Mouse (Mus musculus): ENCODE measurements around the gene Med27. TPM values are rescaled to one million over a fixed set of nuclear protein-coding genes. Genes with fewer than 3 reads are reported as not detected.

Med27 gene
- polyA plus RNA-seq, 1 experiment from 2014 or later: 90.9 TPM

GRCm38 (mm10) chr2:29419434-29419833, 72.8 kb downstream of the Med27 start:
- peaks cover 65% of the 10 kb centered on the region for H3K4me1 ChIP-seq (replicated peaks)
- no peak overlapping the region for H3K4me2 ChIP-seq (replicated peaks)
- ATAC-seq: no peak
- H3K4me3 ChIP-seq (replicated peaks): no peak overlapping the region
- H3K9ac ChIP-seq (replicated peaks): no peak overlapping the region
- H3K9me3 ChIP-seq: no peaks in the 10 kb centered on the region
- H3K36me3 ChIP-seq: no peaks in the 10 kb centered on the region
- H3K27ac ChIP-seq: no peak overlapping the region
- 21% methylated on average over 5 of the region's 5 CpGs for WGBS
- H3K27me3 ChIP-seq: no peaks in the 10 kb centered on the region

- H3K9ac ChIP-seq (replicated peaks): no peak overlapping the region
- WGBS: 75% methylated on average over 5 of the region's 5 CpGs
Measured at GRCm38 (mm10) chr2:29419946-29420345, 73.3 kb downstream of the Med27 start.

GRCm38 (mm10) chr2:29422126-29422840, 75.7 kb downstream of the Med27 start:
- no peak for ATAC-seq
- peak overlapping the region; percentile 58; the same call in 1 of the 2 replicates for H3K27ac ChIP-seq
- H3K4me3 ChIP-seq (replicated peaks): no peak overlapping the region
- no peaks in the 10 kb centered on the region for H3K36me3 ChIP-seq
- no peaks in the 10 kb centered on the region for H3K9me3 ChIP-seq
- peaks cover 64% of the 10 kb centered on the region for H3K4me1 ChIP-seq (replicated peaks)
- H3K27me3 ChIP-seq: no peaks in the 10 kb centered on the region
- no peak overlapping the region for H3K9ac ChIP-seq (replicated peaks)
- 87% methylated on average over 10 of the region's 10 CpGs for WGBS
- no peak overlapping the region for H3K4me2 ChIP-seq (replicated peaks)

More at GRCm38 (mm10) chr2:29419946-29420345, 73.3 kb downstream of the Med27 start:
- H3K9me3 ChIP-seq: no peaks in the 10 kb centered on the region
- H3K27ac ChIP-seq: no peak overlapping the region
- peaks cover 65% of the 10 kb centered on the region for H3K4me1 ChIP-seq (replicated peaks)
- H3K27me3 ChIP-seq: no peaks in the 10 kb centered on the region
- no peak overlapping the region for H3K4me2 ChIP-seq (replicated peaks)
- no peaks in the 10 kb centered on the region for H3K36me3 ChIP-seq
- no peak for ATAC-seq
- no peak overlapping the region for H3K4me3 ChIP-seq (replicated peaks)

- Histone ChIP-seq H3K4me3 (replicated peaks) (no peak overlapping the region), H3K27ac (peak overlapping the region; percentile 14; the same call in 1 of the 2 replicates), H3K36me3 (no peaks in the 10 kb centered on the region), H3K9ac (replicated peaks) (no peak overlapping the region), H3K27me3 (no peaks in the 10 kb centered on the region), H3K9me3 (no peaks in the 10 kb centered on the region), H3K4me1 (replicated peaks) (peaks cover 57% of the 10 kb centered on the region), H3K4me2 (replicated peaks) (no peak overlapping the region)
- ATAC-seq: no peak
- 71% methylated on average over 3 of the region's 3 CpGs for WGBS
Measured at GRCm38 (mm10) chr2:29423059-29423458, 76.4 kb downstream of the Med27 start.

GRCm38 (mm10) chr2:29425386-29425785, 78.8 kb downstream of the Med27 start:
- Histone ChIP-seq H3K4me2 (replicated peaks) (no peak overlapping the region), H3K27ac (no peak overlapping the region), H3K4me1 (replicated peaks) (peaks cover 52% of the 10 kb centered on the region), H3K36me3 (no peaks in the 10 kb centered on the region), H3K27me3 (no peaks in the 10 kb centered on the region), H3K9ac (replicated peaks) (no peak overlapping the region), H3K9me3 (no peaks in the 10 kb centered on the region), H3K4me3 (replicated peaks) (no peak overlapping the region)
- ATAC-seq: no peak
- 82% methylated on average over 2 of the region's 2 CpGs for WGBS

- Histone ChIP-seq H3K27me3 (no peaks in the 10 kb centered on the region), H3K4me3 (replicated peaks) (no peak overlapping the region), H3K36me3 (no peaks in the 10 kb centered on the region), H3K27ac (no peak overlapping the region), H3K4me1 (replicated peaks) (peaks cover 50% of the 10 kb centered on the region), H3K9ac (replicated peaks) (no peak overlapping the region), H3K9me3 (no peaks in the 10 kb centered on the region), H3K4me2 (replicated peaks) (no peak overlapping the region)
- ATAC-seq: no peak
- WGBS: 84% methylated on average over 3 of the region's 3 CpGs
Measured at GRCm38 (mm10) chr2:29426684-29427083, 80.1 kb downstream of the Med27 start.

- ATAC-seq: 0 out of 2 replicates have a peak, but pooled peaks have one; percentile 17
- Histone ChIP-seq H3K27me3 (no peaks in the 10 kb centered on the region), H3K36me3 (no peaks in the 10 kb centered on the region), H3K4me1 (replicated peaks) (peaks cover 48% of the 10 kb centered on the region), H3K27ac (peak overlapping the region; percentile 49; the same call in 1 of the 2 replicates), H3K9me3 (no peaks in the 10 kb centered on the region), H3K4me3 (replicated peaks) (no peak overlapping the region), H3K4me2 (replicated peaks) (no peak overlapping the region), H3K9ac (replicated peaks) (no peak overlapping the region)
- WGBS: 65% methylated on average over 5 of the region's 5 CpGs
Measured at GRCm38 (mm10) chr2:29432565-29432964, 85.9 kb downstream of the Med27 start.

GRCm38 (mm10) chr2:29436376-29436775, 89.8 kb downstream of the Med27 start:
- Histone ChIP-seq H3K27ac (no peak overlapping the region), H3K4me1 (replicated peaks) (peaks cover 49% of the 10 kb centered on the region), H3K4me2 (replicated peaks) (no peak overlapping the region), H3K9ac (replicated peaks) (no peak overlapping the region), H3K36me3 (no peaks in the 10 kb centered on the region), H3K27me3 (no peaks in the 10 kb centered on the region), H3K4me3 (replicated peaks) (no peak overlapping the region), H3K9me3 (no peaks in the 10 kb centered on the region)
- no peak for ATAC-seq
- WGBS: 81% methylated on average over 6 of the region's 6 CpGs

GRCm38 (mm10) chr2:29437111-29437510, 90.5 kb downstream of the Med27 start:
- Histone ChIP-seq H3K9ac (replicated peaks) (no peak overlapping the region), H3K36me3 (no peaks in the 10 kb centered on the region), H3K27ac (no peak overlapping the region), H3K27me3 (no peaks in the 10 kb centered on the region), H3K4me1 (replicated peaks) (peaks cover 42% of the 10 kb centered on the region), H3K9me3 (no peaks in the 10 kb centered on the region), H3K4me2 (replicated peaks) (no peak overlapping the region), H3K4me3 (replicated peaks) (no peak overlapping the region)
- WGBS: 91% methylated on average over 5 of the region's 5 CpGs
- ATAC-seq: no peak

- 93% methylated on average over 4 of the region's 4 CpGs for WGBS
- Histone ChIP-seq H3K9ac (replicated peaks) (no peak overlapping the region), H3K27ac (no peak overlapping the region), H3K4me3 (replicated peaks) (no peak overlapping the region), H3K36me3 (no peaks in the 10 kb centered on the region), H3K27me3 (no peaks in the 10 kb centered on the region), H3K4me2 (replicated peaks) (no peak overlapping the region), H3K9me3 (no peaks in the 10 kb centered on the region), H3K4me1 (replicated peaks) (peaks cover 38% of the 10 kb centered on the region)
- ATAC-seq: no peak
Measured at GRCm38 (mm10) chr2:29437861-29438529, 91.4 kb downstream of the Med27 start.

- Histone ChIP-seq H3K9me3 (no peaks in the 10 kb centered on the region), H3K4me2 (replicated peaks) (no peak overlapping the region), H3K27ac (0 out of 2 replicates have a peak overlapping the region, but pooled peaks have one; percentile 9), H3K4me1 (replicated peaks) (peaks cover 40% of the 10 kb centered on the region), H3K9ac (replicated peaks) (no peak overlapping the region), H3K36me3 (no peaks in the 10 kb centered on the region), H3K4me3 (replicated peaks) (no peak overlapping the region), H3K27me3 (no peaks in the 10 kb centered on the region)
- WGBS: 89% methylated on average over 5 of the region's 5 CpGs
- ATAC-seq: no peak
Measured at GRCm38 (mm10) chr2:29438530-29438862, 91.9 kb downstream of the Med27 start.

- no peak for ATAC-seq
- peaks cover 44% of the 10 kb centered on the region for H3K4me1 ChIP-seq (replicated peaks)
- no peak overlapping the region for H3K4me2 ChIP-seq (replicated peaks)
- H3K27me3 ChIP-seq: no peaks in the 10 kb centered on the region
- 78% methylated on average over 1 of the region's 1 CpGs for WGBS
- 0 out of 2 replicates have a peak overlapping the region, but pooled peaks have one; percentile 9 for H3K27ac ChIP-seq
- no peaks in the 10 kb centered on the region for H3K9me3 ChIP-seq
- H3K36me3 ChIP-seq: no peaks in the 10 kb centered on the region
- no peak overlapping the region for H3K9ac ChIP-seq (replicated peaks)
- no peak overlapping the region for H3K4me3 ChIP-seq (replicated peaks)
Measured at GRCm38 (mm10) chr2:29438986-29439385, 92.4 kb downstream of the Med27 start.

Measured in midbrain, embryonic 13.5 days (tissue).